Mouse (Mus musculus) hindbrain, embryonic 13.5 days (tissue): ENCODE measurements at regions not wholly inside any gene's neighbourhood (a gene's known extent, or its start where the extent isn't known, plus 50 kb on each side); places are given as distances from the start of the nearest gene placed in this dataset.
"Not testable (repeated sequence)": the region's sequence is repeated elsewhere in the genome, so short reads cannot be mapped to it uniquely, and the experiment has no call there.

ENCODE experiments used
- ATAC-seq: fragments of 200-750 bp; cut with Nextera tagmentation; 2 replicates; pipeline ENCODE4 v1.8.0; 2017; ENCODE audit warnings: moderate TSS enrichment; ENCODE audit not compliant: low FRiP score
- H3K27ac ChIP-seq: fragments of 300-500 bp; sonication (generic); 2 replicates; pipeline ENCODE4 v1.5.1; 2015; ENCODE audit warnings: inconsistent platforms, mild to moderate bottlenecking, moderate library complexity
- H3K27me3 ChIP-seq: fragments of 300-500 bp; sonication (generic); 2 replicates; pipeline ENCODE4 v1.6.1; 2015; ENCODE audit warnings: mild to moderate bottlenecking, inconsistent platforms
- H3K36me3 ChIP-seq: fragments of 300-500 bp; sonication (generic); 2 replicates; pipeline ENCODE4 v1.6.1; 2015; ENCODE audit warnings: mild to moderate bottlenecking, inconsistent platforms
- H3K4me1 ChIP-seq: fragments of 300-500 bp; sonication (generic); replicated peaks from 2 replicates; pipeline ENCODE4 v1.6.1; 2015; ENCODE audit warnings: inconsistent platforms
- H3K4me2 ChIP-seq: fragments of 300-500 bp; sonication (generic); 2 replicates; pipeline ENCODE4 v1.6.1; 2015; ENCODE audit warnings: inconsistent platforms, mild to moderate bottlenecking, moderate library complexity
- H3K4me3 ChIP-seq: fragments of 300-500 bp; sonication (generic); 2 replicates; pipeline ENCODE4 v1.5.1; 2015; ENCODE audit warnings: mild to moderate bottlenecking, inconsistent platforms
- H3K9ac ChIP-seq: fragments of 300-500 bp; sonication (generic); 2 replicates; pipeline ENCODE4 v1.6.1; 2015; ENCODE audit warnings: mild to moderate bottlenecking, inconsistent platforms
- H3K9me3 ChIP-seq: fragments of 300-500 bp; sonication (generic); 2 replicates; pipeline ENCODE4 v1.6.1; 2016; ENCODE audit warnings: inconsistent platforms
- WGBS: fragments of 180-500 bp; shearing (Covaris S2); methylation state at CpG from one replicate; pipeline ENCODE4 v1.1.7; 2015; 5-methylcytosine and 5-hydroxymethylcytosine counted together

DNA sequence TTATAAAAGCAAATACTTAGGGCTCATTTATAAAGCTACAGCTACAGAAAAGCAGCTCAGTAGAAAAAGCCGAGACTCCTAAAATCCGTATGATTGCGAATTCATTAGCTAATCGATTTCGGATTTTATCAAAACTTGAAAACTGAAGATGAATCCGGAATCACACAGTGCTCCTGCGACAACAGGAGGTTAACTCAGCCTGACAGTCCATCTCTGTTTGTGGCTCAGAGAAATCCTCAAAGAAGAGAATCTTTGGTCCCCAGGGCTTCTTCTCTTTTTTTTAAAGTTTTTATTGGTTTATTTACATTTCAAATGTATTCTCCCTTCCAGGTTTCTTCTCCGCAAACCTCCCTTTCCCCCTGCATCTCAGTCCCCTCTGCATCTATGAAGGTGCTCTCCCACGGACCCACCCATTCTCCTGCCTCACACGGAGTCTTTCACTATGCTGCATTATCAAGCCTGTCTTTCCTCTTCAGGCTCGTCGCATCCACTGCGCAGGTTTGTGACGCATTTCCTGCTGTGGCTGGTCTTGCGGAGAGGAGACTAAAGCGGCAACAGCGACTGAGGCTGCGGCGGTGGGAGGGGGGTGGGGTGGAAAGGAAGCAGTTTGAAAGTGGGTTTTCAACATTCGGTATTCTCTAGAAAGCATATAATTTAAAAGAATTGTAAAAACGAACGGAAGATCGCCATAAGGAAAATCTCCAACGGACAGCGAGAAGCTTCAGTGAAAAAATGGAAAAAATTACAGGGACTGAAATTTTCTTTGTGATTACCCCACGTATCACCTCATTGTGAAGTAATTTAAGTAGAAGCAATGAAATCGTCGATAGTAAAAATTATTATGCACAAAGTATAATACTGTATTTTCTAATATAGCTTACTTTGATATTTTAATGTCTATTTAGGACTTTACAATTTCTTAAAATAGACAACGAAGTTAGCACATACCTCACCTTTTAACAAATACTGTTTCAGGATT is 482.5 kb upstream of the Snrpn start:
- not testable (repeated sequence) for H3K36me3 ChIP-seq, H3K27me3 ChIP-seq, H3K9me3 ChIP-seq, H3K4me1 ChIP-seq
- 32% methylated on average over 29 of the region's 29 CpGs for WGBS
- peak; percentile 95 for ATAC-seq
- Histone ChIP-seq H3K9ac (peak overlapping the region; percentile 63), H3K4me3 (peak overlapping the region; percentile 33), H3K27ac (peak overlapping the region; percentile 73), H3K4me2 (peak overlapping the region; percentile 42)

DNA sequence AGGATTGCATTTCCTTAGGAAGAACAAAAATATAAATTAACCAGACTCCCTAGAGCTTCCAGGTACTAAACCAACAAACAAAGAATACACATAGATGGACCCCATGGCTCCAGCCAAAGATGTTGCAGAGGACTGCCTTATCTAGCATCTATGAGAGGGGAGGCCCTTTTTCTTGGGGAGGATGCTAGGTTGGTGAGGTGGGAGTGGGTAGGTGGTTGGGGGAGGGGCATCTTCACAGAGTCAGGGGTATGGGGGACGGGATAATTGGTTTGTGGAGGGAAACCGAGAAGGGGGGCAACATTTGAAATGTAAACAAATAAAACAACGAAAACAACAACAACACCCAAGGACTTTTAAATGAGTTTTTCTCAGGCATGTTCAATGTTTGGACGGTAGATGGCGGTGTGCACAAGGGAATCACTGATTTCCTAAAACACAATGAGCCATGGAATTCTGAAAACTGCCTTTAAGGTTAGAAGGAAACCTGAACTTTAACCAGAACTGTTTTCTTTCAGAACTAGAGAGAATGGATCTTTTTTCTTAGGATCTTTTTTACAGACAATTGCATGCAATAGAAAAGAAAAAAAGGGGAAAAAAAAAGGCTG is 477.2 kb upstream of the Snrpn start:
- 0 out of 2 replicates have a peak, but pooled peaks have one; percentile 24 for ATAC-seq
- H3K9me3 ChIP-seq, H3K9ac ChIP-seq, H3K4me3 ChIP-seq, H3K27me3 ChIP-seq, H3K36me3 ChIP-seq, H3K4me2 ChIP-seq, H3K27ac ChIP-seq, H3K4me1 ChIP-seq: not testable (repeated sequence)
- 15% methylated on average over 5 of the region's 5 CpGs for WGBS
